Mouse (Mus musculus) limb, embryonic 12.5 days (tissue): ENCODE measurements at regions not wholly inside any gene's neighbourhood (a gene's known extent, or its start where the extent isn't known, plus 50 kb on each side); places are given as distances from the start of the nearest gene placed in this dataset.

Experiments used
- ATAC-seq: fragments of 200-750 bp; cut with Nextera tagmentation; 2 replicates; pipeline ENCODE4 v1.8.0; 2017; ENCODE audit warnings: low read depth, moderate TSS enrichment; ENCODE audit not compliant: insufficient number of reproducible peaks, insufficient read depth, low FRiP score, low TSS enrichment
- H3K27ac ChIP-seq: fragments of 300-500 bp; sonication (generic); 2 replicates; pipeline ENCODE4 v1.5.1; 2016; ENCODE audit warnings: mild to moderate bottlenecking, moderate library complexity
- H3K27me3 ChIP-seq: fragments of 300-500 bp; sonication (generic); 2 replicates; pipeline ENCODE4 v1.6.1; 2016; ENCODE audit warnings: mild to moderate bottlenecking, moderate library complexity
- H3K36me3 ChIP-seq: fragments of 300-500 bp; sonication (generic); 2 replicates; pipeline ENCODE4 v1.6.1; 2016; ENCODE audit warnings: mild to moderate bottlenecking, moderate library complexity
- H3K4me1 ChIP-seq: fragments of 300-500 bp; sonication (generic); replicated peaks from 2 replicates; pipeline ENCODE4 v1.6.1; 2016
- H3K4me2 ChIP-seq: fragments of 300-500 bp; sonication (generic); 2 replicates; pipeline ENCODE4 v1.6.1; 2016; ENCODE audit warnings: mild to moderate bottlenecking, moderate library complexity
- H3K4me3 ChIP-seq: fragments of 300-500 bp; sonication (generic); replicated peaks from 2 replicates; pipeline ENCODE4 v1.5.1; 2016; ENCODE audit warnings: mild to moderate bottlenecking
- H3K9ac ChIP-seq: fragments of 300-500 bp; sonication (generic); replicated peaks from 2 replicates; pipeline ENCODE4 v1.6.1; 2016; ENCODE audit warnings: mild to moderate bottlenecking, moderate library complexity
- H3K9me3 ChIP-seq: fragments of 300-500 bp; sonication (generic); 2 replicates; pipeline ENCODE4 v1.6.1; 2016; ENCODE audit warnings: mild to moderate bottlenecking, moderate library complexity
- WGBS: fragments of 180-500 bp; shearing (Covaris S2); methylation state at CpG from one replicate; pipeline ENCODE4 v1.1.7; 2016; 5-methylcytosine and 5-hydroxymethylcytosine counted together

- Histone ChIP-seq H3K27ac (no peak overlapping the region), H3K9me3 (no peaks in the 10 kb centered on the region), H3K27me3 (no peaks in the 10 kb centered on the region; the same call in 1 of the 2 replicates), H3K4me3 (no peak overlapping the region), H3K4me2 (no peak overlapping the region), H3K9ac (no peak overlapping the region), H3K4me1 (no peaks in the 10 kb centered on the region), H3K36me3 (no peaks in the 10 kb centered on the region)
- ATAC-seq: no peak
- WGBS: 83% methylated on average over 3 of the region's 3 CpGs
These were observed 355.9 kb upstream of the 3110018I06Rik start for GRCm38 (mm10) chr12:107132501-107132900.

- Histone ChIP-seq H3K4me2 (no peak overlapping the region), H3K36me3 (no peaks in the 10 kb centered on the region), H3K4me3 (no peak overlapping the region), H3K4me1 (no peaks in the 10 kb centered on the region), H3K9me3 (no peaks in the 10 kb centered on the region), H3K27me3 (no peaks in the 10 kb centered on the region; the same call in 1 of the 2 replicates), H3K27ac (no peak overlapping the region), H3K9ac (no peak overlapping the region)
- 83% methylated on average over 3 of the region's 3 CpGs for WGBS
- ATAC-seq: no peak
These were observed 354.1 kb upstream of the 3110018I06Rik start for GRCm38 (mm10) chr12:107134353-107134752.

- ATAC-seq: no peak
These were observed 349.6 kb upstream of the 3110018I06Rik start for GRCm38 (mm10) chr12:107138677-107139400.

GRCm38 (mm10) chr12:107140957-107141595 is 347.4 kb upstream of the 3110018I06Rik start:
- H3K4me1 ChIP-seq: no peaks in the 10 kb centered on the region
- no peak overlapping the region for H3K4me3 ChIP-seq
- no peak overlapping the region for H3K27ac ChIP-seq
- no peaks in the 10 kb centered on the region for H3K36me3 ChIP-seq
- no peak overlapping the region for H3K4me2 ChIP-seq
- no peaks in the 10 kb centered on the region for H3K9me3 ChIP-seq
- no peak overlapping the region for H3K9ac ChIP-seq
- no peaks in the 10 kb centered on the region for H3K27me3 ChIP-seq
- ATAC-seq: no peak
- WGBS: 86% methylated on average over 9 of the region's 9 CpGs

More at GRCm38 (mm10) chr12:107138677-107139400, 349.6 kb upstream of the 3110018I06Rik start:
- no peak overlapping the region for H3K27ac ChIP-seq
- H3K9ac ChIP-seq: no peak overlapping the region
- no peaks in the 10 kb centered on the region for H3K9me3 ChIP-seq
- no peaks in the 10 kb centered on the region for H3K27me3 ChIP-seq
- no peaks in the 10 kb centered on the region for H3K36me3 ChIP-seq
- no peak overlapping the region for H3K4me2 ChIP-seq
- no peak overlapping the region for H3K4me3 ChIP-seq
- WGBS: 94% methylated on average over 8 of the region's 8 CpGs
- H3K4me1 ChIP-seq: no peaks in the 10 kb centered on the region

GRCm38 (mm10) chr12:107142226-107142625 is 346.2 kb upstream of the 3110018I06Rik start:
- no peaks in the 10 kb centered on the region for H3K27me3 ChIP-seq
- no peak overlapping the region for H3K27ac ChIP-seq
- H3K9ac ChIP-seq: no peak overlapping the region
- H3K4me3 ChIP-seq: no peak overlapping the region
- no peaks in the 10 kb centered on the region for H3K36me3 ChIP-seq
- H3K4me2 ChIP-seq: no peak overlapping the region
- no peak for ATAC-seq
- H3K4me1 ChIP-seq: no peaks in the 10 kb centered on the region
- H3K9me3 ChIP-seq: no peaks in the 10 kb centered on the region
- 88% methylated on average over 6 of the region's 6 CpGs for WGBS

GRCm38 (mm10) chr12:107146608-107147121 is 341.8 kb upstream of the 3110018I06Rik start:
- no peak for ATAC-seq
- H3K9me3 ChIP-seq: no peaks in the 10 kb centered on the region
- H3K27ac ChIP-seq: no peak overlapping the region
- H3K27me3 ChIP-seq: no peaks in the 10 kb centered on the region
- no peak overlapping the region for H3K4me3 ChIP-seq
- H3K36me3 ChIP-seq: no peaks in the 10 kb centered on the region
- WGBS: 83% methylated on average over 5 of the region's 5 CpGs
- H3K4me1 ChIP-seq: 0 out of 2 replicates have a peak, but pooled peaks cover 3% of the 10 kb centered on the region
- no peak overlapping the region for H3K4me2 ChIP-seq
- no peak overlapping the region for H3K9ac ChIP-seq

- 60% methylated on average over 8 of the region's 8 CpGs for WGBS
- Histone ChIP-seq H3K36me3 (no peaks in the 10 kb centered on the region), H3K4me1 (0 out of 2 replicates have a peak, but pooled peaks cover 3% of the 10 kb centered on the region), H3K27ac (no peak overlapping the region), H3K4me3 (no peak overlapping the region), H3K9ac (no peak overlapping the region), H3K4me2 (no peak overlapping the region), H3K9me3 (no peaks in the 10 kb centered on the region), H3K27me3 (no peaks in the 10 kb centered on the region)
- no peak for ATAC-seq
These were observed 340.0 kb upstream of the 3110018I06Rik start for GRCm38 (mm10) chr12:107148451-107148850.

- Histone ChIP-seq H3K4me1 (0 out of 2 replicates have a peak, but pooled peaks cover 3% of the 10 kb centered on the region), H3K27me3 (no peaks in the 10 kb centered on the region), H3K9me3 (no peaks in the 10 kb centered on the region), H3K36me3 (no peaks in the 10 kb centered on the region), H3K9ac (no peak overlapping the region), H3K4me2 (no peak overlapping the region), H3K27ac (no peak overlapping the region), H3K4me3 (no peak overlapping the region)
- no peak for ATAC-seq
- 26% methylated on average over 5 of the region's 5 CpGs for WGBS
These were observed 337.3 kb upstream of the 3110018I06Rik start for GRCm38 (mm10) chr12:107151089-107151488.

- Histone ChIP-seq H3K9ac (no peak overlapping the region), H3K27me3 (peaks cover 20% of the 10 kb centered on the region), H3K4me3 (no peak overlapping the region), H3K27ac (no peak overlapping the region), H3K36me3 (no peaks in the 10 kb centered on the region), H3K9me3 (no peaks in the 10 kb centered on the region), H3K4me2 (no peak overlapping the region), H3K4me1 (0 out of 2 replicates have a peak, but pooled peaks cover 3% of the 10 kb centered on the region)
- 91% methylated on average over 2 of the region's 2 CpGs for WGBS
- no peak for ATAC-seq
These were observed 333.8 kb upstream of the 3110018I06Rik start for GRCm38 (mm10) chr12:107154668-107155067.

GRCm38 (mm10) chr12:107156791-107157428 is 331.5 kb upstream of the 3110018I06Rik start:
- Histone ChIP-seq H3K27me3 (peaks cover 41% of the 10 kb centered on the region), H3K36me3 (no peaks in the 10 kb centered on the region), H3K27ac (no peak overlapping the region), H3K4me3 (no peak overlapping the region), H3K9ac (no peak overlapping the region), H3K4me1 (peaks cover 8% of the 10 kb centered on the region), H3K4me2 (no peak overlapping the region), H3K9me3 (no peaks in the 10 kb centered on the region)
- WGBS: 69% methylated on average over 8 of the region's 8 CpGs
- no peak for ATAC-seq

GRCm38 (mm10) chr12:107159126-107159525 is 329.3 kb upstream of the 3110018I06Rik start:
- WGBS: 56% methylated on average over 5 of the region's 5 CpGs
- no peak overlapping the region for H3K27ac ChIP-seq
- H3K9ac ChIP-seq: no peak overlapping the region
- peaks cover 48% of the 10 kb centered on the region for H3K27me3 ChIP-seq
- H3K4me3 ChIP-seq: no peak overlapping the region
- no peaks in the 10 kb centered on the region for H3K36me3 ChIP-seq
- H3K4me1 ChIP-seq: peaks cover 8% of the 10 kb centered on the region
- H3K9me3 ChIP-seq: no peaks in the 10 kb centered on the region
- H3K4me2 ChIP-seq: no peak overlapping the region
- ATAC-seq: no peak
